Mouse (Mus musculus) hindbrain, postnatal 0 days (tissue): ENCODE measurements around the gene Mcm10. TPM values are rescaled to one million over a fixed set of nuclear protein-coding genes. Genes with fewer than 3 reads are reported as not detected.
A peak's percentile ranks its signal among the peaks of the same experiment; 100 is the strongest.

ENCODE experiments used
- ATAC-seq: fragments of 200-750 bp; cut with Nextera tagmentation; 2 replicates; pipeline ENCODE4 v1.8.0; 2017; ENCODE audit warnings: mild to moderate bottlenecking, moderate TSS enrichment, moderate library complexity
- DNase-seq: peaks from one replicate; pipeline ENCODE4 v3.0.0-alpha.2; 2015; ENCODE audit warnings: low spot score
- H3K27ac ChIP-seq: fragments of 300-500 bp; sonication (generic); 2 replicates; pipeline ENCODE4 v1.5.1; 2014; ENCODE audit warnings: mild to moderate bottlenecking
- H3K27me3 ChIP-seq: fragments of 300-500 bp; sonication (generic); 2 replicates; pipeline ENCODE4 v1.6.1; 2014; ENCODE audit warnings: low read length, mixed read lengths; ENCODE audit not compliant: insufficient read depth
- H3K36me3 ChIP-seq: fragments of 300-500 bp; sonication (generic); 2 replicates; pipeline ENCODE4 v1.6.1; 2014; ENCODE audit warnings: low read length, mixed read lengths; ENCODE audit not compliant: insufficient read depth
- H3K4me1 ChIP-seq: fragments of 300-500 bp; sonication (generic); 2 replicates; pipeline ENCODE4 v1.6.1; 2014; ENCODE audit warnings: antibody characterized with exemption, low read length, mixed read lengths; ENCODE audit not compliant: insufficient read depth
- H3K4me2 ChIP-seq: fragments of 300-500 bp; sonication (generic); 2 replicates; pipeline ENCODE4 v1.6.1; 2014; ENCODE audit warnings: low read depth, mild to moderate bottlenecking, low read length, moderate library complexity, mixed read lengths
- H3K4me3 ChIP-seq: fragments of 300-500 bp; sonication (generic); 2 replicates; pipeline ENCODE4 v1.5.1; 2014; ENCODE audit warnings: low read length
- H3K9ac ChIP-seq: fragments of 300-500 bp; sonication (generic); replicated peaks from 2 replicates; pipeline ENCODE4 v1.6.1; 2014; ENCODE audit warnings: mild to moderate bottlenecking, low read length, moderate library complexity, mixed read lengths
- H3K9me3 ChIP-seq: fragments of 300-500 bp; sonication (generic); 2 replicates; pipeline ENCODE4 v1.6.1; 2016; ENCODE audit warnings: low read length, mixed read lengths
- CTCF ChIP-seq: IDR thresholded peaks from 2 replicates; pipeline ENCODE4 v1.5.1; 2016; ENCODE audit warnings: antibody characterized with exemption, control low read depth, low read depth
- WGBS: fragments of 180-500 bp; shearing (Covaris S2); extraction: QIAGEN DNeasy Blood & Tissue Kit; methylation state at CpG from one replicate; pipeline ENCODE4 v1.1.7; 2014; 5-methylcytosine and 5-hydroxymethylcytosine counted together
- polyA plus RNA-seq: library from polyadenylated mRNA; unstranded; fragments of >200 nt; fragmentation: Nextera tagmentation; extraction: Ambion mirVana; gene quantifications from 2 replicates; pipeline ENCODE4 v1.2.1, GENCODE M21; 2015
- total RNA-seq: library from RNA; depleted of rRNA; stranded (reverse); fragments of >200 nt; gene quantifications from 2 replicates; pipeline ENCODE4 v1.2.3, GENCODE M21; 2014

Gene Mcm10
- total and polyA plus RNA-seq, 2 experiments from 2014 or later: 3.9 to 7.7 TPM

- no peak for TF ChIP-seq CTCF
- DNase-seq (no peak), ATAC-seq (no peak)
- Histone ChIP-seq H3K9me3 (no peaks in the 10 kb centered on the region), H3K4me2 (no peak overlapping the region), H3K27ac (no peak overlapping the region; the same call in 1 of the 2 replicates), H3K27me3 (no peaks in the 10 kb centered on the region), H3K9ac (no peak overlapping the region), H3K4me1 (no peaks in the 10 kb centered on the region), H3K4me3 (no peak overlapping the region), H3K36me3 (peaks cover 17% of the 10 kb centered on the region)
- WGBS: 74% methylated on average over 13 of the region's 13 CpGs
These were observed 27.0 kb upstream of the Mcm10 start for GRCm38 (mm10) chr2:5039350-5040170.

GRCm38 (mm10) chr2:5038320-5038719, 25.7 kb upstream of the Mcm10 start:
- ATAC-seq (peak; percentile 75), DNase-seq (peak; percentile 75)
- no peak overlapping the region for H3K4me2 ChIP-seq
- peak overlapping the region; percentile 45; the same call in 1 of the 2 replicates for H3K27ac ChIP-seq
- H3K9me3 ChIP-seq: no peaks in the 10 kb centered on the region
- H3K9ac ChIP-seq: no peak overlapping the region
- WGBS: 35% methylated on average over 5 of the region's 5 CpGs
- no peak for TF ChIP-seq CTCF
- peaks cover 17% of the 10 kb centered on the region for H3K36me3 ChIP-seq
- no peaks in the 10 kb centered on the region for H3K27me3 ChIP-seq
- no peak overlapping the region for H3K4me3 ChIP-seq
- H3K4me1 ChIP-seq: no peaks in the 10 kb centered on the region

GRCm38 (mm10) chr2:5037390-5037789, 24.8 kb upstream of the Mcm10 start:
- no peak overlapping the region for H3K9ac ChIP-seq
- H3K4me1 ChIP-seq: no peaks in the 10 kb centered on the region
- peaks cover 17% of the 10 kb centered on the region for H3K36me3 ChIP-seq
- no peak for TF ChIP-seq CTCF
- no peak overlapping the region for H3K4me2 ChIP-seq
- WGBS: 36% methylated on average over 3 of the region's 3 CpGs
- H3K27ac ChIP-seq: no peak overlapping the region
- H3K27me3 ChIP-seq: no peaks in the 10 kb centered on the region
- no peaks in the 10 kb centered on the region for H3K9me3 ChIP-seq
- ATAC-seq: no peak
- DNase-seq: no peak
- no peak overlapping the region for H3K4me3 ChIP-seq

GRCm38 (mm10) chr2:5036411-5037076, 24.0 kb upstream of the Mcm10 start:
- no peak for TF ChIP-seq CTCF
- 57% methylated on average over 10 of the region's 10 CpGs for WGBS
- Histone ChIP-seq H3K4me3 (no peak overlapping the region), H3K36me3 (peaks cover 17% of the 10 kb centered on the region), H3K4me2 (no peak overlapping the region), H3K4me1 (no peaks in the 10 kb centered on the region), H3K27me3 (no peaks in the 10 kb centered on the region), H3K9me3 (no peaks in the 10 kb centered on the region), H3K27ac (no peak overlapping the region), H3K9ac (no peak overlapping the region)
- ATAC-seq (no peak), DNase-seq (no peak)

- no peak overlapping the region for H3K4me2 ChIP-seq
- no peak overlapping the region for H3K9ac ChIP-seq
- DNase-seq (no peak), ATAC-seq (no peak)
- WGBS: 77% methylated on average over 9 of the region's 9 CpGs
- peaks cover 18% of the 10 kb centered on the region for H3K36me3 ChIP-seq
- H3K4me1 ChIP-seq: no peaks in the 10 kb centered on the region
- no peak for TF ChIP-seq CTCF
- no peaks in the 10 kb centered on the region for H3K9me3 ChIP-seq
- H3K4me3 ChIP-seq: no peak overlapping the region
- H3K27ac ChIP-seq: no peak overlapping the region
- no peaks in the 10 kb centered on the region for H3K27me3 ChIP-seq
These were observed 22.6 kb upstream of the Mcm10 start for GRCm38 (mm10) chr2:5035241-5035640.

GRCm38 (mm10) chr2:5034801-5035200, 22.2 kb upstream of the Mcm10 start:
- DNase-seq (no peak), ATAC-seq (no peak)
- Histone ChIP-seq H3K4me3 (no peak overlapping the region), H3K4me1 (no peaks in the 10 kb centered on the region), H3K36me3 (peaks cover 14% of the 10 kb centered on the region; the same call in 1 of the 2 replicates), H3K9me3 (no peaks in the 10 kb centered on the region), H3K27me3 (no peaks in the 10 kb centered on the region), H3K27ac (no peak overlapping the region), H3K4me2 (no peak overlapping the region), H3K9ac (no peak overlapping the region)
- TF ChIP-seq CTCF: no peak
- 84% methylated on average over 8 of the region's 8 CpGs for WGBS
